Mouse (Mus musculus): Measurements from ENCODE around the gene Myrfl. TPM values are rescaled to one million over a fixed set of nuclear protein-coding genes. Genes with fewer than 3 reads are reported as not detected.

Gene Myrfl
- total and polyA plus RNA-seq, 3 experiments, result 0.11 TPM; not detected in 2

GRCm38 (mm10) chr10:116738533-116738932, 158.2 kb downstream of the Myrfl start:
- Histone ChIP-seq H3K4me1 (ENCODE audit: insufficient read depth, low read depth, low read length) (no peaks in the 10 kb centered on the region), H3K27me3 (ENCODE audit: insufficient read depth, low read length) (no peaks in the 10 kb centered on the region), H3K36me3 (replicated peaks) (no peaks in the 10 kb centered on the region), H3K9me3 (replicated peaks) (peaks cover 60% of the 10 kb centered on the region), H3K4me3 (ENCODE audit: low read depth, low read length) (no peak overlapping the region)
- ATAC-seq (ENCODE audit: extremely low read depth, insufficient number of reproducible peaks, low FRiP score, poor library complexity, severe bottlenecking) (no peak), DNase-seq (ENCODE audit: low spot score) (no peak)
- TF ChIP-seq GATA2 (IDR thresholded peaks at IDR 0.05; ENCODE audit: borderline replicate concordance, low read depth, low read length) (no peak), CTCF (IDR thresholded peaks at IDR 0.05; ENCODE audit: low read depth, low read length) (no peak), GATA1 (IDR thresholded peaks at IDR 0.05; ENCODE audit: borderline replicate concordance, low read length) (no peak), TAL1 (conservative IDR thresholded peaks at IDR 0.05; ENCODE audit: low read depth, low read length) (no peak), POLR2AphosphoS5 (IDR thresholded peaks at IDR 0.05; ENCODE audit: insufficient replicate concordance, low read depth, low read length) (no peak)

GRCm38 (mm10) chr10:116735607-116736006, 161.1 kb downstream of the Myrfl start:
- no peak for TF ChIP-seq GATA1 (IDR thresholded peaks at IDR 0.05; ENCODE audit: borderline replicate concordance, low read length)
- no peak for TF ChIP-seq TAL1 (conservative IDR thresholded peaks at IDR 0.05; ENCODE audit: low read depth, low read length)
- Histone ChIP-seq H3K36me3 (replicated peaks) (no peaks in the 10 kb centered on the region), H3K4me3 (ENCODE audit: low read depth, low read length) (no peak overlapping the region), H3K9me3 (replicated peaks) (peaks cover 64% of the 10 kb centered on the region), H3K27me3 (ENCODE audit: insufficient read depth, low read length) (no peaks in the 10 kb centered on the region), H3K4me1 (ENCODE audit: insufficient read depth, low read depth, low read length) (no peaks in the 10 kb centered on the region)
- DNase-seq (ENCODE audit: low spot score), result no peak
- no peak for ATAC-seq (ENCODE audit: extremely low read depth, insufficient number of reproducible peaks, low FRiP score, poor library complexity, severe bottlenecking)

- peaks cover 60% of the 10 kb centered on the region for H3K9me3 ChIP-seq (replicated peaks)
- no peak for ATAC-seq (ENCODE audit: extremely low read depth, insufficient number of reproducible peaks, low FRiP score, poor library complexity, severe bottlenecking)
Measured at GRCm38 (mm10) chr10:116733651-116734050, 163.1 kb downstream of the Myrfl start.

GRCm38 (mm10) chr10:116730033-116730652, 166.6 kb downstream of the Myrfl start:
- ATAC-seq (ENCODE audit: extremely low read depth, insufficient number of reproducible peaks, low FRiP score, poor library complexity, severe bottlenecking), result no peak

More at GRCm38 (mm10) chr10:116733651-116734050, 163.1 kb downstream of the Myrfl start:
- TF ChIP-seq CTCF (IDR thresholded peaks at IDR 0.05; ENCODE audit: low read depth, low read length) (no peak), GATA1 (IDR thresholded peaks at IDR 0.05; ENCODE audit: borderline replicate concordance, low read length) (no peak), TAL1 (conservative IDR thresholded peaks at IDR 0.05; ENCODE audit: low read depth, low read length) (no peak), GATA2 (IDR thresholded peaks at IDR 0.05; ENCODE audit: borderline replicate concordance, low read depth, low read length) (no peak), POLR2AphosphoS5 (IDR thresholded peaks at IDR 0.05; ENCODE audit: insufficient replicate concordance, low read depth, low read length) (no peak)
- H3K27me3 ChIP-seq (ENCODE audit: insufficient read depth, low read length), result no peaks in the 10 kb centered on the region
- no peak overlapping the region for H3K4me3 ChIP-seq (ENCODE audit: low read depth, low read length)
- DNase-seq (ENCODE audit: low spot score), result no peak
- H3K36me3 ChIP-seq (replicated peaks), result no peaks in the 10 kb centered on the region
- no peaks in the 10 kb centered on the region for H3K4me1 ChIP-seq (ENCODE audit: insufficient read depth, low read depth, low read length)

GRCm38 (mm10) chr10:116728860-116729259, 167.9 kb downstream of the Myrfl start:
- no peak overlapping the region for H3K4me3 ChIP-seq (ENCODE audit: low read depth, low read length)
- ATAC-seq (ENCODE audit: extremely low read depth, insufficient number of reproducible peaks, low FRiP score, poor library complexity, severe bottlenecking), result no peak
- peaks cover 56% of the 10 kb centered on the region for H3K9me3 ChIP-seq (replicated peaks)
- TF ChIP-seq TAL1 (conservative IDR thresholded peaks at IDR 0.05; ENCODE audit: low read depth, low read length) (no peak), POLR2AphosphoS5 (IDR thresholded peaks at IDR 0.05; ENCODE audit: insufficient replicate concordance, low read depth, low read length) (no peak), GATA2 (IDR thresholded peaks at IDR 0.05; ENCODE audit: borderline replicate concordance, low read depth, low read length) (no peak), CTCF (IDR thresholded peaks at IDR 0.05; ENCODE audit: low read depth, low read length) (no peak)
- no peaks in the 10 kb centered on the region for H3K27me3 ChIP-seq (ENCODE audit: insufficient read depth, low read length)
- DNase-seq (ENCODE audit: low spot score), result no peak
- no peaks in the 10 kb centered on the region for H3K36me3 ChIP-seq (replicated peaks)
- H3K4me1 ChIP-seq (ENCODE audit: insufficient read depth, low read depth, low read length), result no peaks in the 10 kb centered on the region

More at GRCm38 (mm10) chr10:116730033-116730652, 166.6 kb downstream of the Myrfl start:
- no peak for TF ChIP-seq CTCF (IDR thresholded peaks at IDR 0.05; ENCODE audit: low read depth, low read length)
- no peak for TF ChIP-seq GATA1 (IDR thresholded peaks at IDR 0.05; ENCODE audit: borderline replicate concordance, low read length)
- no peak for TF ChIP-seq TAL1 (conservative IDR thresholded peaks at IDR 0.05; ENCODE audit: low read depth, low read length)
- no peak for TF ChIP-seq GATA2 (IDR thresholded peaks at IDR 0.05; ENCODE audit: borderline replicate concordance, low read depth, low read length)
- no peak for TF ChIP-seq POLR2AphosphoS5 (IDR thresholded peaks at IDR 0.05; ENCODE audit: insufficient replicate concordance, low read depth, low read length)
- Histone ChIP-seq H3K9me3 (replicated peaks) (peaks cover 58% of the 10 kb centered on the region), H3K36me3 (replicated peaks) (no peaks in the 10 kb centered on the region), H3K27me3 (ENCODE audit: insufficient read depth, low read length) (no peaks in the 10 kb centered on the region), H3K4me3 (ENCODE audit: low read depth, low read length) (no peak overlapping the region), H3K4me1 (ENCODE audit: insufficient read depth, low read depth, low read length) (no peaks in the 10 kb centered on the region)
- DNase-seq (ENCODE audit: low spot score), result no peak

- ATAC-seq (ENCODE audit: extremely low read depth, insufficient number of reproducible peaks, low FRiP score, poor library complexity, severe bottlenecking) (no peak), DNase-seq (ENCODE audit: low spot score) (no peak)
- Histone ChIP-seq H3K9me3 (replicated peaks) (peaks cover 50% of the 10 kb centered on the region), H3K36me3 (replicated peaks) (no peaks in the 10 kb centered on the region), H3K27me3 (ENCODE audit: insufficient read depth, low read length) (no peaks in the 10 kb centered on the region), H3K4me1 (ENCODE audit: insufficient read depth, low read depth, low read length) (no peaks in the 10 kb centered on the region), H3K4me3 (ENCODE audit: low read depth, low read length) (no peak overlapping the region)
- no peak for TF ChIP-seq TAL1 (conservative IDR thresholded peaks at IDR 0.05; ENCODE audit: low read depth, low read length)
- TF ChIP-seq CTCF (IDR thresholded peaks at IDR 0.05; ENCODE audit: low read depth, low read length), result no peak
- no peak for TF ChIP-seq GATA2 (IDR thresholded peaks at IDR 0.05; ENCODE audit: borderline replicate concordance, low read depth, low read length)
- no peak for TF ChIP-seq GATA1 (IDR thresholded peaks at IDR 0.05; ENCODE audit: borderline replicate concordance, low read length)
- TF ChIP-seq POLR2AphosphoS5 (IDR thresholded peaks at IDR 0.05; ENCODE audit: insufficient replicate concordance, low read depth, low read length), result no peak
Measured at GRCm38 (mm10) chr10:116727702-116728298, 168.9 kb downstream of the Myrfl start.

Other genes starting within 250 kb of the Myrfl start
- 14.0 and 14.3 TPM in 2 replicates for gene Rab3ip, start 53.9 kb upstream of the Myrfl start, total RNA-seq (2014; fragmentation: Nextera tagmentation)
- gene Rab3ip, start 53.9 kb upstream of the Myrfl start, total RNA-seq (2017), result 14.4 and 18.8 TPM in 2 replicates
- gene Rab3ip, start 53.9 kb upstream of the Myrfl start, polyA plus RNA-seq (2012), result 12.8 and 15.2 TPM in 2 replicates
- not detected in 2 replicates for gene Gm10271, start 75.7 kb upstream of the Myrfl start, total RNA-seq (2014; fragmentation: Nextera tagmentation)
- gene Gm10271, start 75.7 kb upstream of the Myrfl start, total RNA-seq (2017), result not detected in 2 replicates
- not detected in 2 replicates for gene Gm10271, start 75.7 kb upstream of the Myrfl start, polyA plus RNA-seq (2012)
- not detected in 2 replicates for gene Best3, start 89.4 kb upstream of the Myrfl start, total RNA-seq (2014; fragmentation: Nextera tagmentation)
- not detected in 2 replicates for gene Best3, start 89.4 kb upstream of the Myrfl start, total RNA-seq (2017)
- gene Best3, start 89.4 kb upstream of the Myrfl start, polyA plus RNA-seq (2012), result not detected in 2 replicates
- gene Lrrc10, start 148.4 kb upstream of the Myrfl start, total RNA-seq (2014; fragmentation: Nextera tagmentation), result not detected in 2 replicates
- gene Lrrc10, start 148.4 kb upstream of the Myrfl start, total RNA-seq (2017), result 0.06 TPM in 1 of 2 replicates, not detected in the other
- gene Lrrc10, start 148.4 kb upstream of the Myrfl start, polyA plus RNA-seq (2012), result 0.04 and 0.13 TPM in 2 replicates
- 535 and 554 TPM in 2 replicates for gene Cct2, start 166.9 kb upstream of the Myrfl start, total RNA-seq (2014; fragmentation: Nextera tagmentation)
- gene Cct2, start 166.9 kb upstream of the Myrfl start, total RNA-seq (2017), result 620 and 644 TPM in 2 replicates
- gene Cct2, start 166.9 kb upstream of the Myrfl start, polyA plus RNA-seq (2012), result 38.5 and 38.6 TPM in 2 replicates